Mouse (Mus musculus): Measurements from ENCODE around the gene S100a5. TPM values are rescaled to one million over a fixed set of nuclear protein-coding genes. Genes with fewer than 3 reads are reported as not detected.

Gene S100a5
- polyA plus RNA-seq, 1 experiment from 2014 or later, result not detected

DNA sequence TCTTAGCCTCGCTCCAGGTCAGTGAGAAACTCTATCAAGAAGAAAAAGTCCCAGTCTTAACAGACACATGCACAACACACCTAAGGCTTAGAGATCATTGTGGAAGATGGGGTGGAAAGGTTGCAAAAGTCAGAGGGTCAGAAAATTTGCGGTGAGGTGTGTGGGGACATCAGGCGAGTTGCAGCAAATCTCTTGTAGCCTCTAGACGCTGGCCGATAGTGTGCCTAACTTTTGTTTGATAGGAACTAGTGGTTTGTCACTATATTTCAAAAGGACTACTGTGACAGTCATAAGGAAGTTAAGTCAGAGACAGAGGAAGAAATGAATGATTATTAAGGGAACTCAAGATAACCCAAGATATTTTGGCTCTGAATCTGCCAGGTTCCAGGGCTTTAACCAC is 19.0 kb downstream of the S100a5 start:
- no peak for ATAC-seq (ENCODE audit: low FRiP score, low TSS enrichment)
- no peaks in the 10 kb centered on the region for H3K9me3 ChIP-seq (ENCODE audit: control insufficient read depth, low read length)
- WGBS, result 93% methylated on average over 5 of the region's 5 CpGs
- no peak overlapping the region for H3K9ac ChIP-seq (ENCODE audit: low read depth, low read length)
- no peaks in the 10 kb centered on the region for H3K27me3 ChIP-seq (ENCODE audit: control insufficient read depth, insufficient read depth, low read length)
- no peaks in the 10 kb centered on the region for H3K36me3 ChIP-seq (ENCODE audit: control insufficient read depth, insufficient read depth, low read length)
- no peak overlapping the region for H3K4me2 ChIP-seq (replicated peaks; ENCODE audit: low read depth, low read length)
- H3K4me3 ChIP-seq (ENCODE audit: low read length), result no peak overlapping the region
- H3K4me1 ChIP-seq (ENCODE audit: control insufficient read depth, insufficient read depth, low read length), result peaks cover 7% of the 10 kb centered on the region
- H3K27ac ChIP-seq (ENCODE audit: low read depth, low read length), result no peak overlapping the region

DNA sequence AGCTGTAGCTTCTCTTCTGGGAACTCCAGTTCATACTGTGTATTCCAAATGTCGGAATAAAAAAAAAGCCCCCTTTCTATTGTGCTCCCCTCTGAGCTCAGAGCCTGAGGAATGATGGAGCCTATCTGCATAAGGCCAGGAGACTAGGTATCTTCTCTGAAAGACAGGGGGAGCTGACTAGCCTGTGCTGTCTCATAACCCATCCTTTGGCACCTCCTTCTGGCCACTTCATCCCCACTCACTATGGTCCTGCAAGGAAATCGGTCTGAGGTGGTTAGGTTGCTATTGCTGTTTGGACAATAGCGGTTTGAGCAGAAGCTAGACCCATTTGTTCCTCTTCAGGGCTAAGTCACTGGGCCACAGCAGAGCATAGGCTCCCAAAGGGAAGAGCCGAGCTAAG is 19.5 kb downstream of the S100a5 start:
- 63% methylated on average over 4 of the region's 4 CpGs for whole genome bisulfite sequencing
- peaks cover 7% of the 10 kb centered on the region for H3K4me1 ChIP-seq (ENCODE audit: control insufficient read depth, insufficient read depth, low read length)
- H3K27ac ChIP-seq (ENCODE audit: low read depth, low read length), result no peak overlapping the region
- H3K4me2 ChIP-seq (replicated peaks; ENCODE audit: low read depth, low read length), result no peak overlapping the region
- H3K36me3 ChIP-seq (ENCODE audit: control insufficient read depth, insufficient read depth, low read length), result no peaks in the 10 kb centered on the region
- no peak overlapping the region for H3K9ac ChIP-seq (ENCODE audit: low read depth, low read length)
- H3K9me3 ChIP-seq (ENCODE audit: control insufficient read depth, low read length), result no peaks in the 10 kb centered on the region
- peak; percentile 56; the same call in 1 of the 2 replicates for ATAC-seq (ENCODE audit: low FRiP score, low TSS enrichment)
- no peak overlapping the region for H3K4me3 ChIP-seq (ENCODE audit: low read length)
- H3K27me3 ChIP-seq (ENCODE audit: control insufficient read depth, insufficient read depth, low read length), result no peaks in the 10 kb centered on the region

DNA sequence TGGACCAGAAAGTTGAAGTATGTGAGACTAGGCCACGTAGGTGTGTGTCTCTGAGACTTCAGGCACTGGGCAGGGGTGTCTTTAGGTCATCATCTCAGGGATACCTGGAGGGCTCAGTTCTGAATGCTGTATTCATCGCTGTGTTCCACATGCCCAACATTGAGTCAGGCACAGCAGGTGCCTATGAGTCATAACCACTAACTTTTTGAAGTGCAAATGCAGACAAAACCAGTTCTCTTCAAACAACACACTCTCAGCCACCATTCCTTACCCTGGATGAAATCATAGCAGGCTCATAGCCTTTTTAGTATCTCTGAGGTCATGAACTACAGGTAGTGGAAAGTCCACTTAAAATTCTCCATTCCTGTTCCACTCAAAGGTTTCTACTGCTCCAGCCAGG is 21.0 kb downstream of the S100a5 start:
- Histone ChIP-seq H3K27me3 (ENCODE audit: control insufficient read depth, insufficient read depth, low read length) (no peaks in the 10 kb centered on the region), H3K4me2 (replicated peaks; ENCODE audit: low read depth, low read length) (no peak overlapping the region), H3K27ac (ENCODE audit: low read depth, low read length) (no peak overlapping the region), H3K9ac (ENCODE audit: low read depth, low read length) (no peak overlapping the region), H3K4me3 (ENCODE audit: low read length) (no peak overlapping the region), H3K9me3 (ENCODE audit: control insufficient read depth, low read length) (no peaks in the 10 kb centered on the region), H3K4me1 (ENCODE audit: control insufficient read depth, insufficient read depth, low read length) (no peaks in the 10 kb centered on the region), H3K36me3 (ENCODE audit: control insufficient read depth, insufficient read depth, low read length) (no peaks in the 10 kb centered on the region)
- ATAC-seq (ENCODE audit: low FRiP score, low TSS enrichment), result peak; percentile 44; the same call in 1 of the 2 replicates
- 62% methylated on average over 2 of the region's 2 CpGs for WGBS

DNA sequence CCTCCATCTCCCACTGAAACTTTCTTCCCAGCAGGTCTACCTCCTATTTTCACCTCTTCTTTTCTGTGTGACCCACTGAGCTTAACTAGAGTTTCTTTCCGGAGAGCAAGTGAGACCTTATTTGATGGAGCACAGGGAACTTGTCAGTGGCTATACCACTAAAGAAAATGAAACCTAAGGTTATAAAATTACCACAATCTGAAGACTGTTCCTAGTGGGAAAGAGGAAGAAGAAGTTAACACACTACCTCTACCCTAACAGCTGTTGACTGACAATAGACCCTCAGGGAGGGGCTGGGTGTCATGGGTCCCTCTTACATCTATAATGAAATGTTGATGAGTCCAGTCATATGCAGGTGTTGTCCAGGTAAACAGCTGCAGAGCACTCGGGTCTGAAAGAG is 23.7 kb downstream of the S100a5 start:
- H3K27ac ChIP-seq (ENCODE audit: low read depth, low read length), result no peak overlapping the region
- no peak overlapping the region for H3K9ac ChIP-seq (ENCODE audit: low read depth, low read length)
- no peak overlapping the region for H3K4me2 ChIP-seq (replicated peaks; ENCODE audit: low read depth, low read length)
- H3K36me3 ChIP-seq (ENCODE audit: control insufficient read depth, insufficient read depth, low read length), result no peaks in the 10 kb centered on the region
- no peaks in the 10 kb centered on the region for H3K9me3 ChIP-seq (ENCODE audit: control insufficient read depth, low read length)
- no peaks in the 10 kb centered on the region for H3K4me1 ChIP-seq (ENCODE audit: control insufficient read depth, insufficient read depth, low read length)
- no peaks in the 10 kb centered on the region for H3K27me3 ChIP-seq (ENCODE audit: control insufficient read depth, insufficient read depth, low read length)
- no peak overlapping the region for H3K4me3 ChIP-seq (ENCODE audit: low read length)
- ATAC-seq (ENCODE audit: low FRiP score, low TSS enrichment), result no peak
- WGBS, result 77% methylated on average over 2 of the region's 2 CpGs

DNA sequence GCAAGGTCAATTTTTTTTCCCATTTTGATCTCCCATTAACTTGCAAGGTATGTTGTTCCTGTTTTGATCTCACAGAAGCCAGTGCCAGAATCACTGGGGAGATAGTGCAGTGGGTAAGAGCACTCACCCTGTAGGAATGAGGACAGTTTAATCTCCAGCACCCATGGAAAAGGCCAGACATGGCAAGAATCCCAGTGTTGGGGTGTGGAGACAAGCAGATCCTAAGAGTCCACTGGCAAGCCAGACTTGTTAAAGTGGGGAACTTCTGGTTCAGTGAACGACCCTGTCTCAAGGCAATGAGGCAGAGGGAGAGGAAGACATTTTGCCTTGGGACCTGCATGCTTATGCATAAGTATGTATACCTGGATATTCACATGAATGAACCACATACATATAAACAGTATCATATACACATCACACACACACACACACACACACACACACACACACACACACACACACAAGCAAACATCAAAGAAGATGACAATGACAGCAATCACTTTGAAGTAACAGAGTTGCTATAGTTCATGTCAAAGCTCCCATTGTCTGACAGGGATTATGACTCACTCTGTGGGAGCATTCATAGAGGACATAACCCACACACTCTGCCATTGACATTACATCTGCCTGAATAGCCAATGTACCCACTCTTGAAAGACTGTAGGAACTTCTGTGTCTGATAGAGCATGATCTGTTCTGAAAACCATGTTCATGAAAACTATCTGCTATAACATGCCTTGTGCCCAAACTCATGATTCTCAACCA is 30.4 kb downstream of the S100a5 start:
- H3K4me2 ChIP-seq (replicated peaks; ENCODE audit: low read depth, low read length), result no peak overlapping the region
- no peaks in the 10 kb centered on the region for H3K27me3 ChIP-seq (ENCODE audit: control insufficient read depth, insufficient read depth, low read length)
- WGBS, result 50% methylated on average over 1 of the region's 1 CpGs
- H3K9me3 ChIP-seq (ENCODE audit: control insufficient read depth, low read length), result no peaks in the 10 kb centered on the region
- no peak overlapping the region for H3K9ac ChIP-seq (ENCODE audit: low read depth, low read length)
- ATAC-seq (ENCODE audit: low FRiP score, low TSS enrichment), result no peak
- H3K27ac ChIP-seq (ENCODE audit: low read depth, low read length), result no peak overlapping the region
- H3K4me1 ChIP-seq (ENCODE audit: control insufficient read depth, insufficient read depth, low read length), result no peaks in the 10 kb centered on the region
- H3K4me3 ChIP-seq (ENCODE audit: low read length), result no peak overlapping the region
- H3K36me3 ChIP-seq (ENCODE audit: control insufficient read depth, insufficient read depth, low read length), result no peaks in the 10 kb centered on the region

DNA sequence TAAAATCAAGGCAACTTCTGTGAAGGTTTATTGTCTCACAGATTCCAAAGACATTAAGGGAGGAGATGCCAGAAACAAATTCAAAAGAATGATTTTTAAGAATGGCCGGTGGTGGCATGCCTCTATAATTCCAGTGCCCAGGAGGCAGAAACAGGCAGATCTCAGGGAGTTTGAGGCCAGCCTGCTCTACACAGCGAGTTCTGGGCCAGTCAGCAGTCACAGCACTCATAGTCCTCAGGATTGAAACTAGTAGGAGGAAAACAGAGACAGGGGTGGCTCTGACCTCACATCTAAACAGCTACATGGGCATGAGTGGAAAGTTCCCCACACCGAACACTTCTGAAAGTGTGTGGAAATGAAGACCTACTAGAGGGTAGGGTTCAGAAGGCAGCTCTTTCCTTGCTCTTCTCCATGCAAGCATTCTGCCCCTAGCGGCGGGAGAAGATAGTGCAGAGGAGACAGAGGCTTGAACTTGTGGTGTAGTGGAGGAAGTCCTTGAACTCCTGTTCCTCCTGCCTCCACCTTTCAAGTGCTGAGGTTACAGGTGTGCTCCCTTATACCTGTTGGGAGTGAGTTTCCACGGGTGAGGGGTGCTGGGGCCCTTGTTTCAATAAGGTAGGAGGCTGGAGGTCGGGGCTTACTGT is 31.3 kb downstream of the S100a5 start:
- ATAC-seq (ENCODE audit: low FRiP score, low TSS enrichment), result no peak
- 56% methylated on average over 7 of the region's 7 CpGs for WGBS

DNA sequence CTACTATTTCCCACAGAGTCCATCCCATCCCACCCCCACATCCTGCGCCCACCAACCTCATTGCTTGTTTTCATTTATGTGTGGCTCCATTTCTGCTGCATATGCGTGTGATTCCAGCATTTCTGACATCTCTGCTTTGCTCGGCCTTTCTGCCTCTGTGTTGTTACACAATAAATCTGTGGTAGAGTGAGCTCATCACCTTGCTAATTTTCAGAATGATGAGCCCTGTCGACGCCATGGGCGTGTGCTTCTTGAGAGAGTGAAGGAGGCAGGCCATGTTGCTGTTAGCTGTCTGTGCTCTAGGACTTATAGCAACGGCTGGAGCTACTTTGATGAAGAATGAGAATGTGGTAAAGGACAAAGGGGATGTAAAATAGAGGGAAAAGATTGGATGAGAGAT is 32.7 kb downstream of the S100a5 start:
- 76% methylated on average over 7 of the region's 7 CpGs for WGBS
- Histone ChIP-seq H3K27ac (ENCODE audit: low read depth, low read length) (no peak overlapping the region), H3K4me2 (replicated peaks; ENCODE audit: low read depth, low read length) (no peak overlapping the region), H3K4me1 (ENCODE audit: control insufficient read depth, insufficient read depth, low read length) (no peaks in the 10 kb centered on the region), H3K9ac (ENCODE audit: low read depth, low read length) (no peak overlapping the region), H3K9me3 (ENCODE audit: control insufficient read depth, low read length) (no peaks in the 10 kb centered on the region), H3K4me3 (ENCODE audit: low read length) (no peak overlapping the region), H3K27me3 (ENCODE audit: control insufficient read depth, insufficient read depth, low read length) (no peaks in the 10 kb centered on the region), H3K36me3 (ENCODE audit: control insufficient read depth, insufficient read depth, low read length) (no peaks in the 10 kb centered on the region)
- no peak for ATAC-seq (ENCODE audit: low FRiP score, low TSS enrichment)

More for the DNA sequence above, 31.3 kb downstream of the S100a5 start:
- Histone ChIP-seq H3K9me3 (ENCODE audit: control insufficient read depth, low read length) (no peaks in the 10 kb centered on the region), H3K9ac (ENCODE audit: low read depth, low read length) (no peak overlapping the region), H3K4me1 (ENCODE audit: control insufficient read depth, insufficient read depth, low read length) (no peaks in the 10 kb centered on the region), H3K27me3 (ENCODE audit: control insufficient read depth, insufficient read depth, low read length) (no peaks in the 10 kb centered on the region), H3K36me3 (ENCODE audit: control insufficient read depth, insufficient read depth, low read length) (no peaks in the 10 kb centered on the region), H3K4me2 (replicated peaks; ENCODE audit: low read depth, low read length) (no peak overlapping the region), H3K4me3 (ENCODE audit: low read length) (no peak overlapping the region), H3K27ac (ENCODE audit: low read depth, low read length) (no peak overlapping the region)

DNA sequence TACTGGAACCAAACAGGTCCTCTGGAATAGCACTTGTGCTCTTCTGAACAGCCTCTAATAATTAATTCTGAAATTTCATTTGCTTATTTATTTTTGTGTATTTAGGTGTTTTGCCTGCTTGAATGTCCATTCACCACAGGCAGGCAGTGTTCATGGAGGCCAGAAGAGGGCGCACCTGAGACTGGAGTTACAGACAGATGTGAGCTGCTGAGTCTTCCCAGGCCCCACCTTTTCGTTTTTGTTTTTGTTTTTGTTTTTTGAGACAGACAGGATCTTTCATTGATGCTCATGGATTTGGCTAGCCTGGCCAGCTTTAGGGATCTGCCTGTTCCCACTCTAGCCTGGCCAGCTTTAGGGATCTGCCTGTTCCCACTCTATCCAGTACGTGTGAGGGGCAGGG is 35.9 kb downstream of the S100a5 start:
- Histone ChIP-seq H3K27ac (ENCODE audit: low read depth, low read length) (no peak overlapping the region), H3K36me3 (ENCODE audit: control insufficient read depth, insufficient read depth, low read length) (no peaks in the 10 kb centered on the region), H3K9me3 (ENCODE audit: control insufficient read depth, low read length) (no peaks in the 10 kb centered on the region), H3K4me1 (ENCODE audit: control insufficient read depth, insufficient read depth, low read length) (no peaks in the 10 kb centered on the region), H3K4me2 (replicated peaks; ENCODE audit: low read depth, low read length) (no peak overlapping the region), H3K9ac (ENCODE audit: low read depth, low read length) (no peak overlapping the region), H3K27me3 (ENCODE audit: control insufficient read depth, insufficient read depth, low read length) (no peaks in the 10 kb centered on the region), H3K4me3 (ENCODE audit: low read length) (no peak overlapping the region)
- 53% methylated on average over 3 of the region's 3 CpGs for WGBS
- ATAC-seq (ENCODE audit: low FRiP score, low TSS enrichment), result no peak

DNA sequence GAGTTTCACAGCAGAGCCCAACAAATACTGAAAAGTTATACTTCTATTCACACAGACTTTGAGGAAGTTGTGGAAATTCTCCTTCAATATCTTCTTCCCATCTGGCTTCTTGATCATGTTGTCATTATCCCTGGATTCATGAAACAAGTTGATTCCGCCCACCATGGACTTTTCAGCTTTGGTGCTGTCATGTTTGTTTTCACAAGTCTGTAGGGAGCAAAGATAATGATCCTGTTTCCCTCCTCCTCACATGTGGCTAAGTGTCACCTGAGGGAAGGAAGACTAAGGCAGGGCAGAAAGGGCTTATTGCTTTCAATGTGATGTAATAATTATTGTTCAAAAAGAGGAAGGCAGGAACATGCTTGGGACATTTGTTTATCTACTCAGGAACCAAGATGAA is 39.0 kb downstream of the S100a5 start:
- H3K36me3 ChIP-seq (ENCODE audit: control insufficient read depth, insufficient read depth, low read length), result no peaks in the 10 kb centered on the region
- H3K27ac ChIP-seq (ENCODE audit: low read depth, low read length), result no peak overlapping the region
- no peaks in the 10 kb centered on the region for H3K9me3 ChIP-seq (ENCODE audit: control insufficient read depth, low read length)
- WGBS, result 77% methylated on average over 1 of the region's 1 CpGs
- H3K4me2 ChIP-seq (replicated peaks; ENCODE audit: low read depth, low read length), result no peak overlapping the region
- no peaks in the 10 kb centered on the region for H3K27me3 ChIP-seq (ENCODE audit: control insufficient read depth, insufficient read depth, low read length)
- no peak overlapping the region for H3K4me3 ChIP-seq (ENCODE audit: low read length)
- ATAC-seq (ENCODE audit: low FRiP score, low TSS enrichment), result no peak
- H3K9ac ChIP-seq (ENCODE audit: low read depth, low read length), result no peak overlapping the region
- no peaks in the 10 kb centered on the region for H3K4me1 ChIP-seq (ENCODE audit: control insufficient read depth, insufficient read depth, low read length)
